Mouse (Mus musculus) lung, postnatal 25 days (tissue): Measurements from ENCODE around the gene Setdb1.

Source experiments
- DNase-seq: peaks from one replicate; pipeline ENCODE4 v3.0.0; 2022; ENCODE audit warnings: low spot score

Setdb1 gene

DNA sequence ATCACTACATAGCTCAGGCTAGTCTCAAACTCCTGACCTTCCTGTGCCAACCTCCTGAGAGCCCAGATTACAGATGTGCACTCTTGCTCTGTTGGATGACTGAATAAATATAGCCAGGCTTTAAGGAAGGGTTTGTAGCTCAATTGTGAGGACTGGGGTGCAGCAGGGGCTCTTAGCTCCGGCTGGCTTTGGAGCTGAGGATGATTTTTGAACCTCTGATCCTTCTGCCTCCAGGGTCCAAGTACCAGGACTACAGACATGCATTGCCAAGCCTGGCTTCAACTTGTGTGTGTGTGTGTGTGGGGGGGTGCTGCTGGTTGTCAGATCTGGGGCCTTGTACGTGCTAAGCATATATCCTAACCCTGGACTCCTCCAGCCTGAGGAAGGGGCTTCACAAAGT lies 64.1 kb downstream of the Setdb1 start:
- no peak for DNase-seq

DNA sequence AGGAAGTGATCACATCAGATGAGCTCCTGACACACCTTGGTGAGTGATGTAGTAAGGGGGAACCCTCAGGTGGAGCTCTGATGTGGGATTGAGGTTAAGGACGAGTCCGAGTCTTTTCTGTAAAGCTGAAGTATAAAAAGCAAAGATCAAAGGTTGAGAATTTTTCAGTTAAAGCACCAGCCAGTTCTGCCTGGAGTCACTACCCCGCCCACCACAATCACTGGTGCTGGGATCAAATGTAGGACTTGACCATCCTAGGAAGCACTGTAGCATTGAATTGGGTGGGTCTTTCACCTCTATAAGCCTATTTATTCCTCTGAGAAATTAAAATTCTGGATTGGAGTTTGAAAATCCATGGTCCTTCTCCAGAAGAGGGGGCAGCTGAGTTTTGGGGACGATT lies 66.0 kb downstream of the Setdb1 start:
- DNase-seq = no peak

DNA sequence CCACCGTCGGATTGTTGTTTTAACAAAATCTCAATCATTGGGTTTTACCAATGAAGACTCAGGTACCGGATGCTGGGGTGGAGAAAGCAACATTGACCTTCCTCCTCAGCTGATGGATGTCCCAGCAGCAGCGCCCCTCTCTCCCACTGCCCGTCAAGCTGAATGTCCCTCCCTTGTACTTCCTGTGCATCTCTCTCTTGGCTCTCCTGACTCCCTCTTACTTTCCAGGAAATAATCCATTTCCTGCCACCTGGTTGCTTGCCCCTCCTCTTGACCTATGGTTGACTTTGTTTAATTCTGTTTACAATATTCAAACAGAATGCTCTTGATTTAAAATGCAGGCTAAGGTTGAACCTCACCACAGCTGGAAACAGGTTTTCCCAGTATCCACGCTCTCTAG lies 66.8 kb downstream of the Setdb1 start:
- no peak for DNase-seq

DNA sequence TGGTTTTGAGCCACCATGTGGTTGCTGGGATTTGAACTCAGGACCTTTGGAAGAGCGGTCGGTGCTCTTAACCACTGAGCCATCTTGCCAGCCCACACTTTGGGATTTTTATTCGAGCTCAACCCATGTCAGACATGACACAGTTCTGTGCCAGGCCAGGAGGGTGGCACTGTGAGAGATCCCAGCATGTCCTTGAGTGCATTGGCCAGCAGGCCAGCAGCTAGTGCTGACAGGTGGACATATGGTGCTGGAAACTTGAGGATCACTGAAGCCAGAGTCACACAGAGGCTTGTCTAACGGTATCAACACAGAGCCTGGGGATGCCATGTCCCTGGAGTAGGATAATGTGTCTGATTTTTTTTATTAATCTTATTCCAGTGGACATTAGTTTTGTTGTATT lies 67.6 kb downstream of the Setdb1 start:
- no peak for DNase-seq

DNA sequence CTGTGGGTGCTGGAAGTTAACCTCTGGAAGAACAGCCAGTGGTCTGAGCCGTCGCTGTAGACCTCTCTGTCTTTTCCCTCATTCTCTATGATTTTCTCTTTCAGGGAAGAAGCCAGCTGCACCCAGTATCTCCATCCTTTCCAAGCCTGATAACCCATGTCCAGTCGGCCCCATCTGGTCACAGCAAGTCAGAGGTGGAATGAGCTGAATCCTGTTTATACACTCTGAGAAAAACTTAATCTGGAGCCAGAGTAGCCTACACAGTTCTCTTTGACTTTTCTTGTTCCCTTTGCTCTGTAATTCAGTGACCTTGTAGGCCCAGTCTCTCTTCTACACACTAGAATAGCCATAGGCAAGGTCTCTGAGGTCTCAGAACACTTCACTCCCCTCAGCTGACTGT lies 69.5 kb downstream of the Setdb1 start:
- no peak for DNase-seq

DNA sequence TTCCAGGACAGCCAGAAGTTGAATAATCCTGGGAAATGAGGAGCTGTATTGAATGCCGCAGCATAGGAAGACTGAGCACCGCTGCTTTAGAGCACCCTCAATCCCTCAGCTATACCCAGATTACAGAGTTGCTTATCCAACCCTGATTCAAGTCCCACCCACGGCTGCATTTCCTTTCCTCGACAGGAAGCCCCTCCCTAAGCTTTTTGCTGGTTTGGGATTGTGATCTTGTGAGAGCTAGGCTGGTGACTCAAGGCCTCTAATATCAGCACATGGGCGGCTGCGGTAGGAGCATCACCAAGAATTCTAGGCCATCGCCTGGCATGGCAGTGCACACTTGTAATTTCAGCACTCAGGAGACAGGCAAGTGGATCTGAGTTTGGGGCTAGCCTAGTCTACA lies 70.5 kb downstream of the Setdb1 start:
- DNase-seq = peak; percentile 47

DNA sequence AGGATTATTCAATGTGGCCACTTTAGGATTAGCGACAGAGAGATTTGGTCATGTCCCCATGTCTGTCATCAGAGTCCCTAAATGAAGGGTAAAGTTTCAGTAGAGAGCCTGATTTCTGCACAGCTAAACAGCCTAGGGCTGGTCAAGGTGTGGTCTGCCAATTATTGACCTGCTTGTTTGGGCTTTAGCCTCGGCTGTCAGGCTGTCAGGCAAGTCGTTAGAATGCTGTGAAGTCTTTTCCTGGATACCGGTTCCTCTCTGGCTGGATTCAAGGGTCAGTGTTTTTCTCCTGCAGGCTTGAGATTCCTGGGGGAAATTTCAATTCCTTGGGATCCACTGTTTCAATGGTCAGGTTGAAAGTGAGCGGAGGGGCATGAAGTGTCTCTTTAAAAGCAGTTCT lies 71.0 kb downstream of the Setdb1 start:
- no peak for DNase-seq

DNA sequence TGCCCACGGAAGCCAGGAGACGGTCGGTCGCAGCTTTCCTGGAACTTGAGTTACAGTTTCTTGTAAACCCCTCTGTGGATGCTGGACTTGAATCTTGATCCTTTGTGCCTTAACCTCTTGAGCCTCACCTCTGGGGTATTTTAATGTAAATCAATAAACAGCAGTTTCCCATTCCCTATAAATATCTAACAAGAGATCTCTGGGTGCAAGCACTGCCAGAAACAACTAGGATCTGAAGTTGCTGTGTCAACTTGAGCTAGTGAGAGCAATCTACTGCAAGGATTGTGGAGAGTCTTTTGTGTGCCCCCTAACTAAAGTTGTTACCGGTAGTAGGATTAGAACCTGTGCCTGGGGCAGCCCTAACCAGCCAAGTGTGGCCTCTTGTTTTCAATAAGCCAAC lies 71.6 kb downstream of the Setdb1 start:
- no peak for DNase-seq

DNA sequence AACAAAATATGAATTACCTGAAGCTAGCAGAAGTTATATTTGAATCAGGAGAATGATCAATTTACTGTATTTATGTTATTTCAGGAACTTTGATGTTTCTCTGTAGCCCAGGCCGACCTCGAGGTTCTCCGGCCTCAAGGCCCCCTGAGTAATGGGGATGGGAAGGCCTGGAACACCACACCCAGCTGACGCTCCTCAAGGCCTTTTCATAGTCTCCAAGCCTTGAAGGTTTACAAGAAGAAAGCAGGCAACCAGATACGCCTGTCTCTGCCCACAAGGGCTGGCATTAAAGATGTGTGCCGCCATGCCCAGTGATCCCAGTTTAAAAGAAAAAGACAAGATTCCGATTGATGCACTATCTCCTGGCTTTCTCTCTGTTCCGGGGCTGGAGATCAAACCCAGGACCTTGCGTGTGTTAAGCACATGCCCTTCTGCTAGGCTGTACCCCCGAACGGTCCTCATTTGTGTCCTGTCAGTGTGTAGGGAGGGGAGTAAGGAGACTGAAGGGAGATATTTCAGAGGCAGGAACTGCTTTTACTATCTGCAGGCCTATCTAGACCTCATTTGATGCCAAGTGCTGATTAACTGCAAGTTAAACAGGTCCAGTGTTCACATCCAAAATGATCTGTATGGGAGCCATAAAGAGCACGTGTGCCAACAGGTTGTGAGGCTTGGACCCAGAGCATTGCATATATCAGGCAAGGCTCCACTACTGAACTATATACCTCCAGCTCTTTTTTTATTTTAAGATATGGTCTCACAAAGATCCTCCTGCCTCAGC lies 72.3 kb downstream of the Setdb1 start:
- no peak for DNase-seq

DNA sequence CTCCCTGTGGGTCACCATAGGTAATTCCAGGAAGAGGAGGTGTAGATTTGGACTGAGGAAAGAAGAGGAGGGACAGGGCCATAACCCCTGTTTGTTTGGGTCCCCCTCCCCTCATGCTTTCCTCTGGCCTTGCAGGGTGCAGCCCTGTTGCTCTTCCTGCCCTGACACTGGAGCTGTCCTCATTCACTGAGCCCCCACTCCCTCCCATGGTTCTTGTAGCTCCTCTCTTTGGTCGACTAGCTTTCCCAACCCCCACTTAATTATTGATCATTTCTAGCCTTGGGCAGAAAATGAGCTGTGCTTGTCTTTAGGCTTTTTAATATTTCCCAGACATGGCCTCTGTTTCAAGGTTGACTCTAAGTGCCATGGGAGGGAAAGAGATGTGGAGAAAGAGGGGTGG lies 72.9 kb downstream of the Setdb1 start:
- no peak for DNase-seq

DNA sequence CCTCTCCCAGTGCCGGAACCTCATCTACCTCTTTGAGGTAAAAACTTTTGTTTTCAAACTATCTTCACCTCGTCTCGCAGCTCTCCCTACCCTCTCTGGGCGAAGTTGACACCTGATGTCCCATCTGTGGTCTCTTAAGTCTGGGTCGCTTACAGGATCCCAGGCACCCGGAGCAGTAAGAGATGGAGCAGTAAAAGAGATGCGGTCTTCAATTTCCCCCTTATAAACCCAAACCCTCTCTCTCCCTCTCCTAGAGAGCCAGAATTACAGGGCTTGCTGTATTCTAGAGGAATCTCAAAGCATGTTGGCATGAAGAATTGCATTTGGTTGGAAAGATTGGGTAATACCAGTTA lies 73.4 kb downstream of the Setdb1 start:
- DNase-seq = no peak

DNA sequence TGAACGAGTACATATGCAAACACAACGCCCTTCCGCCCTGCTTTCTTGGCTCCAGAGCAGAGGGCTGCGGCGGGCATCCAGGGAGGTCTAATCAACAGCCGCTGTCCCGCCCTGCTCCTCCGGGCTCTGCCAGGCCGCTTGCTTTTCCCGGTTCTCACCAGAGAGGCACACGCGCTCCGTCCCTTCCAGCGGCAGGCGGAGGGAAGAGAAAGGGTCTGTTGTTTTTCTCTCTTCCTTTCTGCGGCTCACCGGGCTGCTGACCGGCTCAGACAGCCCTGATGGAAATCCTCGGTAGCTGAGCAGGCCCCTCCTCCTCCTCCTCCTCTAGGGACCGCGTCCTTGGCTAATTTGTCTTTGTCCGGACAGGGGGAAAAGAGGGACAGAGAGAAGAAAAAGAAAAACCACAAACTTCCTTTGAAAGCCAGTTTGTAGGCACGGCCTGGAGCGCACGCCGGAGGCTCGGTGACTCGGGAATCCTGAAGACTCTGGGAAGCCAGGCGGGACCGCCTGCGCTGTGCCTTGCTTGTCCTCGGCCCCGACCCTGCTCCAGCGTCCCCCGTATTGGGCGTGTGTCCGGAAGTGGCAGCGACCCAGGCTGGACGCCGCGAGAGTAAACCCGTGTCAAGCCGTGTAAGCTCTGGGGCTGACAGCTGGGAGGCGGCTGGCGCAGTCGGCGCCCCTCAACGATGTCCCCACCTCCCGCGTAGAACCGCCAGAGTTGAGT lies 74.0 kb downstream of the Setdb1 start:
- peak; percentile 85 for DNase-seq

DNA sequence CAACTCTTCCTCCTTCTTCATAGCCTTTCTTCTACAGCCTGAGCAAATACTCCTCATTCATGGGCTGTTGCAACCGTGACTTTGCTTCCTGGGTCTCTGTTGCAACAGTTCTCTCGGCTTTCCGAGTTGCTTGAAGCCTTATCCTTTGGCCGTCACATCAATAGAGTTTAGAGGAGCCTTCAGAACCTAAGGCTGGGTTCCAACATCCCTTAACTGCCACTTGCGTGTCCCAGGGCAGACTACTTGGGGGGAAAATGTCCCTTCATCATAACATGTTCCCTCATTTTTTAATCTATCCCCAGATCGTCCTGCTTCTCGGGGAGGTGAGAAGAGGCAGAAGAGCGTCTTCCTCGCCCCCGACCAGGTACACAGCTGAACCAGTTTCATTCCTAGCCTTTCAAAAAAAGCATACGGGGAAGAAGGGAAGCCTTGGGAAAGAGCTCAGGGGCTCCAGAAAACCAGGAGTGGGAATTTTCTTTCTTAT lies 74.6 kb downstream of the Setdb1 start:
- peak; percentile 86 for DNase-seq

DNA sequence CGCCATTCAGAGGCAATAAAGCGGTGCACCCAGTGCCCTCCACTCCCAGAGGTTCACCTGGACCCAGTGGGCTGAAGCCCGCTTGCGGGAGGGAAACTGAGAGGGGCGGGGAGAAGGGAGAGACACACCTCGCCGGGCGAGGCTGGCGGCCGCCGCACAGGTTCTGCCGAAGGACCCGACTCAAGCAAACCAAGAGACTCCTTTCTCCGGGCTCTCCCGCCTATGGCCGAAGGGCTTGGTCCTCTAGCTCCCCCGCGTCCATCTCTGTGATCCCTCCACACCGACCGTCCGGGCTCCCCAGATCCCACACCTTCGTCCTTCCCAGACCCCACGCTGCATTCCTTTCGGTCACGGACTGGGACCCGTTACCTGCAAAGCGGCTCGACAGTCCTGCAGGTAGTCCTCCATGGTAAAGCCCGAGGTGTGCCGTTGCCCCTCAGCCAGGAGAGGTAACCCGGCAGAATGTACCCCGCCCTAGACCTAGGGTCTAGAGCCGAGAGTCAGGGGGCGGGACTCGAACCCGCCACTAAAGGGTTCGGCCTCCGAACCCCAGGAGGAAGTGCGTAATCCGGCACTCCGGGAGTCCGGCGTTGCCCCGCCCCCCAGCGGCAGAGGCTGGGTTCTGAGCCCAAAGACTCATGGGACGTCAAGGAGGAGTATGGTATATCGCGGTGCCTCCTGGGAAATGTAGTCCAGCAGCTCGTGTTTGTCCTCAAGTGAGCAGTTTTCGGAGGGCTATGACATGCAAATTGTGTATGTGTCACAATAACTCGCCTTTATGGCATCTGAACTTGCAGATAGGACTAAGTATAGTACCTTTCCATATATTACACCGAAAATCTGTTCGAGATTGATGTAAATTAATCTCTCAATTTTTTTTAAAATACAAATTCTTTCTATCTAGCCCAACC lies 75.5 kb downstream of the Setdb1 start, which contains the start of the genes Mindy1 and Prune1:
Gene Mindy1 (plus strand): TSS at position 130 of the 911 bp plus-strand sequence.
Gene Prune1 (minus strand): TSS at position 861 of the 911 bp plus-strand sequence.
- DNase-seq = peak; percentile 99

DNA sequence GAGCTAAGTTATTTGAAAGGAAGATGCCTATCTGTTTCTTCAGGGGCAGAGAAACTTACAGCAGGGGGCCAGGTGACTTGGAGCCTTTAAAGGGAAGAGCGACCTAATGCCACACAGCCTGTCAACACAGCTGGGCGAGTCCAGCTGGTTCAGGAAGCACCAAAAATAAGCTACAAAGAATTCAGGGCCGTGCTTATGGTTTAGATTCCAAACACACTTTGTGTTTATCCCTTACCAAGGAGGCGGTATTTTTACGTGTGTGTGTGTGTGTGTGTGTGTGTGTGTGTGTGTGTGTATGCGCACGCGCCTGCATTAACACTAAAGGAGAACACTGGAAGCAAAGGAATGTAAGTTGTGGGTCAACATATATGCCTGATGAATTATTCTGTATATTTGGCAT lies 76.3 kb downstream of the Setdb1 start:
- peak; percentile 41 for DNase-seq

DNA sequence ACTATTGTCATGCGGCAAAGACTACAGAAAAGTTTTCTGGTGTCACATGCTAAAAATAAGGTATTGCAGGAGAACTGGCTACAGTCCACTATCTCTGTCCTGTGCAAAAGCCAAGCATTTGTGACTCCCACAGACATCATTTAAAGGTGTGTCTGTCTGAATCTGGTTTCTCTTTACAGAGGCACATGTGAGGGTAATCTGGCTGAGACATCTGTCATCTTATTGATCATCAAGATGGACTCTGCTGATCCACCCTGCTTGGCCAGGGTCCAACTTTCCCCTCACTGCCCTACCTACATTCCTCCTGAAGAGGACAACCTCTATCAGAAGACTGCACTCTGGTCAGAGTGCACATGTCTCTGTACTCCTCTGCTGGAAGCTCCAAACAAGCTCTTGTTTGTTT lies 79.9 kb downstream of the Setdb1 start:
- no peak for DNase-seq

DNA sequence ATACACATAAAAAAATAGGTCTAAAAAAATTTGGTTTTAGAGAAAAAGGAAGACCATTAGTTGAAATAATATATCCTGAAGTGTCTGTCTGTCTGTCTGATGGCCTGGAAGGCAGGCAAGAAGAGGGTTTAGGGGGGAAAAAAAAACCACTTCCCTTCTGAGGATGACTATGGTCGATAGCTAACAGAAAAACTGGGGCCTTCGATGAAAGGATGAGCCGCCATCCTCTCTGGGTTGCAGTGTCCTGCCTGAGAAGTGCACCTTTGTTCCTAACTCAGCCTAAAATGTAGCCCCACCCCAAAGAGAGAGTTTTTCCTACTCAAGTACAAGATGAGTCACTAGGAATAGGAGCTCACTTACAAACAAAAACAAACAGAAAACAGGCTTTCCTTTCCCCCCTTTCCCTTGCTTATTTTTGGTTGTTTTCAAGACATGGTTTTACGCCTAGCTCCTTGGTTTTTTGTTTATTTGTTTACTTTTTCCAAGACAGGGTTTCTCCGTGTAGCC lies 80.5 kb downstream of the Setdb1 start:
- no peak for DNase-seq

DNA sequence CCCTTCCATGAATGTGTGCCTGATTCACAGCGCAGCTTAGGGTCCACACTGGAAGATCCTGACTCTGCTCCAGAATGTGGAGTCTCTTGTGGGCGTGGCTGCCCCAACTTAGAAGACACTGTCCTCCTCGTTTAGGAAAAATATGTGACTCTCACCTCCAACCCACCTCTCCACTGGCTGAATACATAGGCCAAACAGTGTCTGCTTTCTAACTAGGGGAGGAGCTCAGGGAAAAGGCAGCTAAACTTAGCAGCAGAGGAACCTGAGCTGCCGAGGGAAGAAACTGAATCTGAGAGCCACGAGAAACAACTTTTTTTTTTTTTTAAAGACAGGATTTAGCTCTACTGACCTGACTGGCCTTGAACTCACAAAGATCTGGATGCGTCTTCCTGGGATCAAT lies 81.8 kb downstream of the Setdb1 start:
- DNase-seq = no peak

DNA sequence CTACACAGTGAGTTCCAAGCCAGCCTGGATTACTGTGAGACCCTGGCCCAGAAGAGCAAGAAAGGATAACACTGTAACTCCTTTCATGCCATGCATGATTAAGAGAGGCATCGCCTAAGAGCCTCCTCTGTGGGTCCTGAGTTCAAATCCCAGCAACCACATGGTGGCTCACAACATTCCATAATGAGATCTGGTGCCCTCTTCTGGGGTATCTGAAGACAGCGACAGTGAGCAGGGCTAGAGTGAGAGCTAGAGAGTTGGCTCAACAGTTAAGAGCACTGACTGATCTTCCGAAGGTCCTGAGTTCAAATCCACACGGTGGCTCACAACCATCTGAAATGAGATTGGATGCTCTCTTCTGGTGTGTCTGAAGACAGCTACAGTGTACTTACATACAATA lies 82.5 kb downstream of the Setdb1 start:
- DNase-seq = no peak
